Mouse (Mus musculus): ENCODE data around the gene Eid2.
"Not testable (repeated sequence)": the region's sequence is repeated elsewhere in the genome, so short reads cannot be mapped to it uniquely, and the experiment has no call there.

GRCm38 (mm10) chr7:28227421-28227820 is 40.3 kb upstream of the Eid2 start:
- not testable (repeated sequence) for TF ChIP-seq ETS1 (conservative IDR thresholded peaks at IDR 0.05; ENCODE audit: low read depth, low read length); TBP (conservative IDR thresholded peaks at IDR 0.05; ENCODE audit: low read depth, low read length); MAX (IDR thresholded peaks at IDR 0.05; ENCODE audit: low read length); CTCF (conservative IDR thresholded peaks at IDR 0.05 in 1 of 2, IDR thresholded peaks at IDR 0.05 in 1 of 2; ENCODE audit: low read depth in 2 of 2, low read length in 2 of 2); SIN3A (IDR thresholded peaks at IDR 0.05; ENCODE audit: low read length); CHD2 (IDR thresholded peaks at IDR 0.05; ENCODE audit: low read length); USF1 (IDR thresholded peaks at IDR 0.05; ENCODE audit: low read depth, low read length); ZC3H11A (IDR thresholded peaks at IDR 0.05; ENCODE audit: low read depth, low read length); TCF12 (IDR thresholded peaks at IDR 0.05; ENCODE audit: low read depth, low read length); POLR2A (IDR thresholded peaks at IDR 0.05; ENCODE audit: low read depth, low read length); SMC3 (IDR thresholded peaks at IDR 0.05; ENCODE audit: low read depth, low read length)

Measured in CH12.LX (cell line).